Mouse (Mus musculus) layer of hippocampus, adult 9-10 months (tissue): ENCODE results near the gene Arl14ep.
"Not testable (repeated sequence)": the region's sequence is repeated elsewhere in the genome, so short reads cannot be mapped to it uniquely, and the experiment has no call there.

ENCODE experiments used
- DNase-seq: peaks from one replicate; pipeline ENCODE4 v3.0.0; 2022; ENCODE audit warnings: low spot score

The Arl14ep gene

GRCm38 (mm10) chr2:106973959-106974639 is at the start of gene Arl14ep:
Gene Arl14ep (minus strand): TSS chr2:106974424.
- peak; percentile 63 for DNase-seq

GRCm38 (mm10) chr2:107022713-107023112 is 48.5 kb upstream of the Arl14ep start:
- no peak for DNase-seq

- DNase-seq, result no peak
Observed at GRCm38 (mm10) chr2:107019331-107019730, 45.1 kb upstream of the Arl14ep start.

- no peak for DNase-seq
Observed at GRCm38 (mm10) chr2:107013161-107013560, 38.9 kb upstream of the Arl14ep start.

GRCm38 (mm10) chr2:107012318-107012717 is 38.1 kb upstream of the Arl14ep start:
- DNase-seq, result no peak

- DNase-seq, result peak; percentile 8
Observed at GRCm38 (mm10) chr2:107010160-107010559, 35.9 kb upstream of the Arl14ep start.

- no peak for DNase-seq
Observed at GRCm38 (mm10) chr2:107006378-107006777, 32.2 kb upstream of the Arl14ep start.

GRCm38 (mm10) chr2:107005876-107006275 is 31.7 kb upstream of the Arl14ep start:
- DNase-seq, result not testable (repeated sequence)

GRCm38 (mm10) chr2:106991261-106991660 is 17.0 kb upstream of the Arl14ep start:
- DNase-seq, result no peak

GRCm38 (mm10) chr2:106984945-106985344 is 10.7 kb upstream of the Arl14ep start:
- no peak for DNase-seq

- no peak for DNase-seq
Observed at GRCm38 (mm10) chr2:106982503-106982902, 8.3 kb upstream of the Arl14ep start.

- DNase-seq, result no peak
Observed at GRCm38 (mm10) chr2:106976472-106976871, 2.2 kb upstream of the Arl14ep start.

- DNase-seq, result no peak
Observed at GRCm38 (mm10) chr2:106973332-106973958, 779 bp downstream of the Arl14ep start.

GRCm38 (mm10) chr2:106972851-106973250 is 1.4 kb downstream of the Arl14ep start:
- no peak for DNase-seq

GRCm38 (mm10) chr2:106970971-106971370 is 3.3 kb downstream of the Arl14ep start:
- no peak for DNase-seq

GRCm38 (mm10) chr2:106968320-106968719 is 5.9 kb downstream of the Arl14ep start:
- DNase-seq, result no peak

GRCm38 (mm10) chr2:106963560-106963959 is 10.7 kb downstream of the Arl14ep start:
- DNase-seq, result no peak

- no peak for DNase-seq
Observed at GRCm38 (mm10) chr2:106961650-106962049, 12.6 kb downstream of the Arl14ep start.

GRCm38 (mm10) chr2:106961066-106961465 is 13.2 kb downstream of the Arl14ep start:
- no peak for DNase-seq

- no peak for DNase-seq
Observed at GRCm38 (mm10) chr2:106960237-106960636, 14.0 kb downstream of the Arl14ep start.

GRCm38 (mm10) chr2:106959380-106959779 is 14.8 kb downstream of the Arl14ep start:
- DNase-seq, result no peak

- no peak for DNase-seq
Observed at GRCm38 (mm10) chr2:106958916-106959315, 15.3 kb downstream of the Arl14ep start.

GRCm38 (mm10) chr2:106956146-106956545 is 18.1 kb downstream of the Arl14ep start:
- DNase-seq, result no peak

- DNase-seq, result no peak
Observed at GRCm38 (mm10) chr2:106955621-106956020, 18.6 kb downstream of the Arl14ep start.
